Mouse (Mus musculus) layer of hippocampus, postnatal 14 days (tissue): Measurements from ENCODE around the gene Dis3l2. TPM values are rescaled to one million over a fixed set of nuclear protein-coding genes. Genes with fewer than 3 reads are reported as not detected.

Source experiments
- DNase-seq, 2 experiments: peaks; one replicate each; pipeline ENCODE4 v3.0.0; 2021 to 2022; ENCODE audit warnings: low spot score in 2 of 2, mixed read lengths in 1 of 2
- total RNA-seq, 2 experiments: library from RNA; stranded (reverse); gene quantifications; 2 replicates each; pipeline ENCODE4 v1.2.3; 2021

Gene Dis3l2
- total RNA-seq, 2 experiments from 2014 or later: 24.7 to 25.9 TPM

DNA sequence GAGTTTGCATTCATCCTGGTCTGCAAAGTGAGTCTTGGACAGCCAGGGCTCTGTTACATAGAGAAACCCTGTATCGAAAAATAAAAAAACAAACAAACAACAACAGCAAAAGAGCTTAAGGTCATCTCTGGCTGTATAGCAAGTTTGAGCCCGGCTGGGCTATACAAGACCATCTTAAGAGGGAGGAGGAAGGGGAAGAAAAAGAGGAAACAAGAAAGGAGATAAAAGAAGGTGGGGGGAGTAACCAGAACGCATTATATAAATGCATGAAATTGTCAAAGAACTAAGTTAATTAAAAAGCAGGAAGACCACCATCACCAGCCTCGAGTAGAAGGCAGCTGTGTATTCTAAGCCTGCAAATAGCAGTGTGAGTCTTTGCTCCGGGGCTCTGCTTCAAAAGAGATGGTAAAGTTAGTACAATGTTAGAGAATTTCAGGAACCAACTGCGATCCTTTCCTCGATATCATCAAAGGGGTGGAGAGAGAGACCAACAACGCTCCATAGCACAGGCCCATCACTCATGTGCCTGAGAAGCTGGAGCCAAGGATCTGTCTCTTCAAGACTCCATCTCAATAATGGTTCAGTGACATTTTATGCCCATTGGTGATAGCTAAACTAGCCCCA, 355.5 kb downstream of the Dis3l2 start:
- no peak for DNase-seq

DNA sequence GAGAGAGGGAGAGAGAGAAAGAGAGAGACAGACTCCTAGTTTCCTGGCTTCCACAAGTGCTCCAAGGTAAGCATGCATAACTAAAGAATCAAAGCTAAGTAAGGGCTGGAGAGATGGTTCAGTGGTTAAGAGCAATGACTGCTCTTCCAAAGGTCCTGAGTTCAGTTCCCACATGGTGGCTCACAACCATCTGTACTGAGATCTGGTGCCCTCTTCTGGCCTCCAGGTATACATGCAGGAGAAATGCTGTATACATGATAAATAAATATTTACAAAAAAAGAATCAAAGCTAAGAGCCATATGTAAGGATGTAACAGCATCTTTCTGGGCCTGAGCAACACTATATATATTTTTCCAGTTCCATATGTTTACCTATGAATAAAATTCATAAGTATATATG, 357.3 kb downstream of the Dis3l2 start:
- DNase-seq: no peak

DNA sequence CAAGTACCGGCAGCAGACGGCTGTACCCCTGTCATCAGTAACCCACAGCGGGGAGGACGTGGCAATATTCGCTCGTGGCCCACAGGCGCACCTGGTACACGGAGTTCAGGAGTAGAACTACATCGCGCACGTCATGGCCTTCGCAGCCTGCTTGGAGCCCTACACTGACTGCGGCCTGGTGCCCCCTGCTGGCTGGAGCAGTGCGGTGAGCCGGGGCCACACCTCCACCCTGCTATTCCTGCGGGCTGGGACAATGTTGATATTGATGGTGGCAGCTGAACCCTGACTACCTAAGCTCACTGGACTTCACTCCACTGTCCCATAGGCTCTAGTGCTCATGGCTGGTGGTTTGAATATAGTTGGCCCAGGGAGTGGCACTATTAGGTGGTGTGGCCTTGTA, 367.1 kb downstream of the Dis3l2 start:
- no peak for DNase-seq

DNA sequence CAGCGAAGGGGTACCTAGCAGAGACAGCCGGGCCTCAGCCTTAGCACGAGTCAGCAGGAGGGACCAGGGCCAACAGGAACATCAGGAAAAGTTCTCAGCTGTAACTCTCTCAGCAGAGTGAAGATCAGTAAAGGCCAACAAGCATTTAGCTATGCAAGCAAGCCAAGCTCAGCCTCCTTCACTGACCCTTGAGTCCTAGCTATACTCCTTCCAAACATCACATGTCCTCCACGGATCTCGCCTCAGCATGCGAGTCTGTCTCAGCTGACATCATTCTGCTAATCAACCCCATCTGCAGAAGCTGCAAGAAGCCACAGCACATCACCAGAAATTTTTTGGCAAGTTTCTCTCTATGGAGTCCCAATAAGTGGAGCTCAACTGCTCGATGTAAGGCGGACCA, 370.2 kb downstream of the Dis3l2 start:
- DNase-seq: no peak

DNA sequence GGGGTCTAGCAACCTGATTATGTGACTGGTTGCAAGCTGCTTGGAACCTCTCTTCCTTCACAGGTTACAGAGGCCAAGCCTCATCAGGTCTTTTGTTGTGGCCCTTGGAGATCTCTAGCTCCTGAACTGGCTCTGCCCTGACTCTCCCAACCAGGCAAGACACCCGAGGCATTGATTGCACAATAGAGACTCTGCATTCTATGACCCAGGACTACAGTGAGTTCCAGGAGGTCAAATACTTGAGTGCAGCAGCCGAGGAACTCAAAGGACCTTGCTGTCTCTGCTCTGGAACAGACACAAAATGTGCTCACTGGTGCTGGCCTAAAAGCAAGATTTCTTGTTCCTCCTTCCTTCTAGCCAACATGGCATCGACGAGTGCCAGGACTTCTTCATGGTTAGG, 382.6 kb downstream of the Dis3l2 start:
- DNase-seq: no peak

DNA sequence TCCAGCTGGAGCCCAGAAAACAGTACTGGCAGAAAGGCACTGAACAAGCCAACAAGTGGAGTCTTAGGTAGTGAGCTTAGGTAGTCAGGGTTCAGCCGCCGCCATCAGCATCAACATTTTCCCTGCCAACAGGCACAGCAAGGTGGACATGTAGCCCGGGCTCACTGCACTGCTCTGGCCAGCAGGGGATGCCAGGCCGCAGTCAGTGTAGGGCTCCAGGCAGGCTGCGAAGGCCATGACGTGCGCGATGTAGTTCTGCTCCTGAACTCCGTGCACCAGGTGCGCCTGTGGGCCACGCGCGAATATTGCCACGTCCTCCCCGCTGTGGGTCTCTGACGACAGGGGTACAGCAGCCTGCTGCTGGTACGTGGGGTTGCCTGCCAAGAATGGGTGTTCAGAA, 383.4 kb downstream of the Dis3l2 start:
- no peak for DNase-seq

DNA sequence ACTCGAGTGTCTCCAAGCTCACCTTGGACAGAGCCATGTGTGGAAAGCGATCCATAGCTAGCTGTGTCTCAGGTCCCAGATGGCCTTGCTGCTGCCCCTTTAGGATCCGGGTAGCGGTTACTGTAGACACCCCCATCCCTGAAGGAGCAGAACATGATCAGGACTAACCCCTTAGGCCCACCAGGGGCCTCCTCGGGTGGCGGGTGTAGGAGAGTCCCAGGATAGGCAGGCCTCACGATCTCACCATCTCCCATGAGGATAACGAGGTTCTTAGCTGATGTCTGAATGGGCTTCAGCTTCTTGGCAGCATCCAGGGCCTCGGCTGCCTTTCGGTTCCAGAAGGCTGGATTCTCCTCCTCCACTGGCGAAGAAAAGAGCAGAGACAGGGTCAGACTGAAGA, 385.6 kb downstream of the Dis3l2 start:
- no peak for DNase-seq

DNA sequence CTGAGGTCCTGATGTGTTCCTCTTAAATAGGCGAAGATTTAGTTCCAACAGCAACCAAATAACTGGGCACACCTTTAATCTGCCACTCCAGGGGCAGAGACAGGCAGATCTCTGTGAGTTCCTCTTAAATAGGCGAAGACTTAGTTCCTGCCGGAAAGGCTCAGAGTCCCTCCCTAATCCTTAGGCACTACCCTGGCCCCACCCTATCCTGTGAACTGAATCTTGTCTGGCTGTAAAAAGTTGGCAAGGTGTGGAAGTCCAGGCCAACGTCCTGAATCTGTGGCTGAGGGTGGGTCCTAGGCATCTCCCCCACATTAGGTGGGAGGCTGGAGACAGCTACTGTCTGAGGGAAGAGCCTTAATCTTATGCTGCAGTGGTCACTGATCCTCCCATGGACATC, 386.2 kb downstream of the Dis3l2 start, which contains the start of gene Alppl2:
Gene Alppl2, minus strand, starts transcription at position 101 of the 400 bp plus-strand sequence.
- no peak for DNase-seq

DNA sequence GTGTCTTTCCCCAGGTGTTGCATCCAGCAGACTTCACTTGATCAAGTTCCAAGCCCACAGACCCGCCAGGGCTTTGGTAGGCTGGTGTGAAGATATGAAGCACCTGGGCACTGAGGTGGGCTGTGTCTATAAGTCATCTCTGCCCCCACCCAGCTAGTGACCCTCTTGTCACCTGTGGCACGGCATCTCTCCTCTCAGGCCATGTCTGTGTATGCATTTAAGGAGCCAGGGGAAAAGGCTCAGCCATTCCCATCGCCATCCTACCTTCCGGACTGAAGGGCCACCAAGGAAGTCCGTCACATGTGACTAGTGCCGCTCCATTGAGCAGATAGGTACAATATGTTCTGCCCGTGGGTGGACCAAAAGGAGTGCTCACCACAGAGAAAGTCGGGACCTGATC, 392.0 kb downstream of the Dis3l2 start:
- DNase-seq: no peak

DNA sequence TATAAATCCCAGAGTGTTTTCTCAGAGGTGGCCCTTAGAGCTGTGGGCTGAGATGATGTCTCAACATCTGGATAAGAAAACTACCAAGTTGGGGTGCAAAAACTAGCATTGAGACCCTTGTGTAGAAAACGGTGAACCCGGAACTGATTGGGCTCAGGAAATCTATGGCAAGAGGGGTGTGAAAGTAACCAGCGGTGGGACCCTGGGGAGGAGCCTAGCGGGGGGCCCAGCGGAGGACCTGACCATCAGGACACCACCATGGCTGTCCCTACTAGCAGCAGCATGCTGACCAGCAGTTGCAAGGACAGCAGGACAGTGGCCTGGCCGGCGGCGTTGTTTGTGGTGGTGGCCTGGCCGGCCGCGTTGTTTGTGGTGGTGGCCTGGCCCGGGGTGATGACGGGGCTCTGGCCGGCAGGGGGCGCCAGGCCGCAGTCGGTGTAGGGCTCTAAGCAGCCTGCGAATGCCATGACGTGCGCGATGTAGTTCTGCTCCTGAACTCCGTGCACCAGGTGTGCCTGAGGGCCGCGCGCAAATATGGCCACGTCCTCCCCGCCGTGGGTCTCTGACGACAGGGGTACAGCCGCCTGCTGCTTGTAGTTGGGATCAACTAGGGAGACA, 394.9 kb downstream of the Dis3l2 start:
- peak; percentile 15 to 20 for DNase-seq

Other genes starting within 250 kb of the Dis3l2 start
- 100 to 1,000 TPM; 453 to 549 TPM for gene Ptma, start 177.1 kb upstream of the Dis3l2 start, total RNA-seq
- gene Pde6d, start 121.2 kb upstream of the Dis3l2 start, total RNA-seq: 10 to 100 TPM; 57.8 to 61.8 TPM
- gene Cops7b, start 120.9 kb upstream of the Dis3l2 start, total RNA-seq: 10 to 100 TPM; 22.8 to 24.4 TPM
- gene Nppc, start 33.2 kb upstream of the Dis3l2 start, total RNA-seq: 10 to 100 TPM in 1 of 2 experiments, 1 to 10 TPM in 1; 9.9 to 11.8 TPM